Comparison of ENCODE assay signal across 8 mouse cellular contexts in the genomic region with DNA sequence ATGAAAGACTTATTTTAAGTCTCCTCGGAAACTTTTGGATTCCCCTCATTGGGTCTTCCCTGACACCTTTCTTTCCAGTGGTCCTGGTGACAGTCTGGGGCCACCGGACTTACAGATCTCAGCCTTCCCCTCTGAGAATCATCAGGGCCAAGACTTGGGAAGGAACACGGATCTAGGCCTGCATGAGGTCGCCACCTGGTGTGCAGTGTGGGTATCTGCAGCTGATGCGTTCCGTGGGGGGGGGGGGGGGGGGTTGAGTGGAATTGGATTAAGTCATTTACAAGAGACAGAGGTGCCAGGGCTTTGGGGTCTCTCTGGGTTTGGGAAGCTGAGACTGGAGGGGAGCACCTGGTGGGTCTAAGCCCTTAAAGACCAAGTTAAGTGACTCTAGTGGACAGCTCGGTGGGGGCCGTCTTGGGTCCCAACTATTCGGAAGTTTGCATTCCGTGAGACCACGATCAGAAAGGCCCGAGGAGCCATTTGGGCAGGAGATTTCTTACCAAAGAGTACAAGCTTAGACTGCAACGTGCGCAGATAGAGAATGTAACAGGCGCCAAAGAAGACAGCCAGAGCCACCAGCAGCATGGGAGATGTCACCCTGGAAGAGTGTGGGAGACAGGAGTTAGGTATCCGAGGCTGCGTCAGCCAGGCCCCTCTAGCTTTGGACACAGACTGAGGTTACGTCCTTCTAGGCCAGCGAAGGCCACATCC. TPM values are rescaled to one million over a fixed set of nuclear protein-coding genes. Genes with fewer than 3 reads are reported as not detected.
DNase-seq lines count a peak whose midpoint lies in the region; ATAC-seq and TF ChIP-seq lines count a peak whose summit lies in the region.

No protein-coding gene starts in this region.

- 0 out of 2 replicates have a peak, but pooled peaks have one; percentile 7 for ATAC-seq in forebrain, embryonic 12.5 days (ENCODE audit: low FRiP score)
- no peak for ATAC-seq in liver, embryonic 16.5 days (ENCODE audit: low read depth)
- ATAC-seq in neural tube, embryonic 11.5 days (ENCODE audit: insufficient read depth, low FRiP score, low TSS enrichment): 0 out of 2 replicates have a peak, but pooled peaks have one; percentile 21

- peak overlapping the region; percentile 68 for H3K4me3 ChIP-seq in forebrain, embryonic 12.5 days (replicated peaks)
- peak overlapping the region; percentile 64 for H3K4me3 ChIP-seq in liver, embryonic 16.5 days (ENCODE audit: low read depth, low read length)
- H3K4me3 ChIP-seq in neural tube, embryonic 11.5 days (ENCODE audit: low read depth, low read length): peak overlapping the region; percentile 46

- peak; percentile 68; the same call in 1 of the 2 replicates for TF ChIP-seq CTCF in brain, embryonic 14.5 days (IDR thresholded peaks at IDR 0.05; ENCODE audit: borderline replicate concordance, extremely low read depth, insufficient read depth, insufficient read length)

- no peaks in the 10 kb centered on the region for H3K36me3 ChIP-seq in forebrain, embryonic 12.5 days (replicated peaks)
- H3K36me3 ChIP-seq in liver, embryonic 16.5 days (ENCODE audit: control insufficient read depth, insufficient read depth): no peaks in the 10 kb centered on the region
- H3K36me3 ChIP-seq in neural tube, embryonic 11.5 days (ENCODE audit: control insufficient read depth, insufficient read depth, low read length): no peaks in the 10 kb centered on the region

- WGBS in forebrain, embryonic 12.5 days: 9% methylated on average over 19 of the region's 19 CpGs
- WGBS in liver, embryonic 16.5 days (ENCODE audit: insufficient replicate concordance): 7% methylated on average over 19 of the region's 19 CpGs
- 10% methylated on average over 19 of the region's 19 CpGs for WGBS in neural tube, embryonic 11.5 days

- H3K27me3 ChIP-seq in forebrain, embryonic 12.5 days: no peaks in the 10 kb centered on the region
- H3K27me3 ChIP-seq in liver, embryonic 16.5 days (ENCODE audit: control insufficient read depth, insufficient read depth, low read depth, low read length): no peaks in the 10 kb centered on the region
- H3K27me3 ChIP-seq in neural tube, embryonic 11.5 days (ENCODE audit: control insufficient read depth, insufficient read depth, low read length): no peaks in the 10 kb centered on the region

- no peaks in the 10 kb centered on the region for H3K9me3 ChIP-seq in forebrain, embryonic 12.5 days
- H3K9me3 ChIP-seq in liver, embryonic 16.5 days (replicated peaks; ENCODE audit: control insufficient read depth, low read length): no peaks in the 10 kb centered on the region
- no peaks in the 10 kb centered on the region for H3K9me3 ChIP-seq in neural tube, embryonic 11.5 days (ENCODE audit: control insufficient read depth, low read length)

- H3K4me2 ChIP-seq in forebrain, embryonic 12.5 days: peak overlapping the region; percentile 83
- peak overlapping the region; percentile 69 for H3K4me2 ChIP-seq in liver, embryonic 16.5 days (ENCODE audit: low read depth, low read length)
- H3K4me2 ChIP-seq in neural tube, embryonic 11.5 days (ENCODE audit: low read depth): peak overlapping the region; percentile 53

- peak; percentile 39 for DNase-seq in ovary, postnatal 36 days (ENCODE audit: low spot score)
- no peak for DNase-seq in ovary, postnatal 10 days (ENCODE audit: low spot score)
- DNase-seq in brain, embryonic 14.5 days (ENCODE audit: low read depth): peak; percentile 75
- peak; percentile 83 for DNase-seq in induced T-regulatory cell, adult 2 months (ENCODE audit: low read depth)
- peak; percentile 47 for DNase-seq in neural tube, embryonic 11.5 days (ENCODE audit: low spot score)
- no peak for DNase-seq in ovary, adult 18-20 months (ENCODE audit: low spot score)

- H3K9ac ChIP-seq in forebrain, embryonic 12.5 days: peak overlapping the region; percentile 66; the same call in 1 of the 2 replicates
- peak overlapping the region; percentile 56 for H3K9ac ChIP-seq in liver, embryonic 16.5 days (ENCODE audit: low read depth, low read length)
- H3K9ac ChIP-seq in neural tube, embryonic 11.5 days (ENCODE audit: low read length): no peak overlapping the region; the same call in 1 of the 2 replicates

- no peak for TF ChIP-seq POLR2A in brain, embryonic 14.5 days (IDR thresholded peaks at IDR 0.05; ENCODE audit: borderline replicate concordance, extremely low read depth, insufficient read depth, insufficient read length, poor library complexity, severe bottlenecking)

- H3K27ac ChIP-seq in forebrain, embryonic 12.5 days: peak overlapping the region; percentile 50; the same call in 1 of the 2 replicates
- peak overlapping the region; percentile 30; the same call in 1 of the 2 replicates for H3K27ac ChIP-seq in liver, embryonic 16.5 days (ENCODE audit: low read length)
- H3K27ac ChIP-seq in neural tube, embryonic 11.5 days (ENCODE audit: low read depth, low read length): no peak overlapping the region

- H3K4me1 ChIP-seq in forebrain, embryonic 12.5 days: peaks cover 10% of the 10 kb centered on the region
- peaks cover 13% of the 10 kb centered on the region for H3K4me1 ChIP-seq in liver, embryonic 16.5 days (ENCODE audit: control insufficient read depth, low read depth, low read length)
- 0 out of 2 replicates have a peak, but pooled peaks cover 3% of the 10 kb centered on the region for H3K4me1 ChIP-seq in neural tube, embryonic 11.5 days (ENCODE audit: control insufficient read depth, insufficient read depth, low read length)

RNA-seq across cellular contexts. Expression of a gene that starts 1.1 kb away (rescaled TPM):
- polyA plus RNA-seq in brain, embryonic 14.5 days (2012; rRNA removed): 244 and 306 TPM in 2 replicates
- 82.3 and 87.7 TPM in 2 replicates for polyA plus RNA-seq in forebrain, embryonic 12.5 days (2016; fragmentation: Nextera tagmentation; extraction: Ambion mirVana)
- 56.4 and 58.7 TPM in 2 replicates for polyA plus RNA-seq in liver, embryonic 16.5 days (2015; fragmentation: Nextera tagmentation; extraction: Ambion mirVana)
- polyA plus RNA-seq in neural tube, embryonic 11.5 days (2014; fragmentation: Nextera tagmentation; extraction: Ambion mirVana): 111 and 118 TPM in 2 replicates

RNA-seq across cellular contexts. Expression of a gene that starts 27.1 kb away (rescaled TPM):
- 5.9 and 11.2 TPM in 2 replicates for polyA plus RNA-seq in brain, embryonic 14.5 days (2012; rRNA removed)
- polyA plus RNA-seq in forebrain, embryonic 12.5 days (2016; fragmentation: Nextera tagmentation; extraction: Ambion mirVana): 1.0 and 1.7 TPM in 2 replicates
- not detected in 2 replicates for polyA plus RNA-seq in liver, embryonic 16.5 days (2015; fragmentation: Nextera tagmentation; extraction: Ambion mirVana)
- 0.28 and 0.86 TPM in 2 replicates for polyA plus RNA-seq in neural tube, embryonic 11.5 days (2014; fragmentation: Nextera tagmentation; extraction: Ambion mirVana)

RNA-seq across cellular contexts. Expression of a gene that starts 34.3 kb away (rescaled TPM):
- polyA plus RNA-seq in brain, embryonic 14.5 days (2012; rRNA removed): 160 and 331 TPM in 2 replicates
- polyA plus RNA-seq in forebrain, embryonic 12.5 days (2016; fragmentation: Nextera tagmentation; extraction: Ambion mirVana): 68.2 and 87.4 TPM in 2 replicates
- polyA plus RNA-seq in liver, embryonic 16.5 days (2015; fragmentation: Nextera tagmentation; extraction: Ambion mirVana): 0.95 and 1.1 TPM in 2 replicates
- polyA plus RNA-seq in neural tube, embryonic 11.5 days (2014; fragmentation: Nextera tagmentation; extraction: Ambion mirVana): 50.6 and 59.9 TPM in 2 replicates

Comparison
In these comparisons a context has a peak if more than half of its experiments do, and no peak if none do; other contexts are left out.
1. DNase-seq: peak in ovary, postnatal 36 days (single experiment), brain, embryonic 14.5 days (single experiment), induced T-regulatory cell, adult 2 months (single experiment) and neural tube, embryonic 11.5 days (single experiment); none in ovary, postnatal 10 days (single experiment) and ovary, adult 18-20 months (single experiment).
2. RNA of a gene that starts 34.3 kb away (polyA plus RNA-seq): 160 to 331 TPM in brain, embryonic 14.5 days, 68.2 to 87.4 TPM in forebrain, embryonic 12.5 days and 50.6 to 59.9 TPM in neural tube, embryonic 11.5 days; 0.95 to 1.1 TPM in liver, embryonic 16.5 days; every median in the first group is over 10 times any median in the second.
3. Peak in every context shown above with its lines, with median percentiles within 50 percentile points of each other: H3K4me2 ChIP-seq and H3K4me3 ChIP-seq.